Mouse (Mus musculus) testis, adult 2 months (tissue): Measurements from ENCODE around the gene Mllt10. TPM values are rescaled to one million over a fixed set of nuclear protein-coding genes. Genes with fewer than 3 reads are reported as not detected.
A peak's percentile ranks its signal among the peaks of the same experiment; 100 is the strongest.

Experiments
- H3K27ac ChIP-seq: fragments of 200-500 bp; 2 replicates; pipeline ENCODE4 v1.5.1; 2012; ENCODE audit warnings: low read depth, low read length; ENCODE audit not compliant: control insufficient read depth, insufficient read depth
- H3K27me3 ChIP-seq: fragments of 200-500 bp; 2 replicates; pipeline ENCODE4 v1.6.1; 2012; ENCODE audit warnings: mild to moderate bottlenecking, low read length, moderate library complexity; ENCODE audit not compliant: control insufficient read depth, insufficient read depth
- H3K36me3 ChIP-seq: fragments of 200-500 bp; 2 replicates; pipeline ENCODE4 v1.6.1; 2012; ENCODE audit warnings: mild to moderate bottlenecking, low read length; ENCODE audit not compliant: control insufficient read depth, insufficient read depth
- H3K4me1 ChIP-seq: fragments of 200-500 bp; 2 replicates; pipeline ENCODE4 v1.6.1; 2012; ENCODE audit warnings: low read length; ENCODE audit not compliant: control insufficient read depth, insufficient read depth
- H3K4me3 ChIP-seq: fragments of 200-500 bp; 2 replicates; pipeline ENCODE4 v1.5.1; 2012; ENCODE audit warnings: low read depth, mild to moderate bottlenecking, low read length, moderate library complexity, mixed read lengths; ENCODE audit not compliant: control insufficient read depth
- CTCF ChIP-seq: fragments of 200-500 bp; IDR thresholded peaks from 2 replicates; pipeline ENCODE4 v1.5.1; 2012; ENCODE audit warnings: low read depth, mild to moderate bottlenecking, inconsistent platforms, low read length, moderate library complexity; ENCODE audit not compliant: control insufficient read depth, insufficient read depth, insufficient replicate concordance
- POLR2A ChIP-seq: fragments of 200-500 bp; IDR thresholded peaks from 2 replicates; pipeline ENCODE4 v1.6.1; 2012; ENCODE audit warnings: low read depth, mild to moderate bottlenecking, inconsistent platforms, low read length, moderate library complexity; ENCODE audit not compliant: control insufficient read depth
- polyA plus RNA-seq: library from polyadenylated mRNA; depleted of rRNA; stranded (reverse); fragments of >200 nt; gene quantifications from 2 replicates; pipeline ENCODE4 v1.2.3, GENCODE M21; 2012

The Mllt10 gene
- polyA plus RNA-seq, 1 experiment = 165 TPM

GRCm38 (mm10) chr2:18201820-18202462 is 146.9 kb downstream of the Mllt10 start:
- Histone ChIP-seq H3K4me1 (no peaks in the 10 kb centered on the region), H3K27ac (no peak overlapping the region), H3K36me3 (no peaks in the 10 kb centered on the region; the same call in 1 of the 2 replicates), H3K27me3 (no peaks in the 10 kb centered on the region), H3K4me3 (no peak overlapping the region)
- TF ChIP-seq POLR2A (no peak), CTCF (no peak)

GRCm38 (mm10) chr2:18202923-18203322 is 147.9 kb downstream of the Mllt10 start:
- no peak overlapping the region for H3K4me3 ChIP-seq
- H3K36me3 ChIP-seq = peaks cover 2% of the 10 kb centered on the region
- no peaks in the 10 kb centered on the region for H3K4me1 ChIP-seq
- H3K27ac ChIP-seq = no peak overlapping the region
- no peak for TF ChIP-seq POLR2A
- TF ChIP-seq CTCF = no peak
- H3K27me3 ChIP-seq = no peaks in the 10 kb centered on the region

GRCm38 (mm10) chr2:18205118-18205517 is 150.1 kb downstream of the Mllt10 start:
- Histone ChIP-seq H3K27me3 (no peaks in the 10 kb centered on the region), H3K4me1 (no peaks in the 10 kb centered on the region), H3K36me3 (peaks cover 2% of the 10 kb centered on the region), H3K4me3 (no peak overlapping the region), H3K27ac (no peak overlapping the region)
- no peak for TF ChIP-seq POLR2A
- peak; percentile 41; the same call in 1 of the 2 replicates for TF ChIP-seq CTCF

GRCm38 (mm10) chr2:18206811-18207210 is 151.8 kb downstream of the Mllt10 start:
- Histone ChIP-seq H3K4me1 (no peaks in the 10 kb centered on the region), H3K36me3 (peaks cover 2% of the 10 kb centered on the region), H3K27ac (no peak overlapping the region), H3K4me3 (no peak overlapping the region), H3K27me3 (no peaks in the 10 kb centered on the region)
- no peak; the same call in 1 of the 2 replicates for TF ChIP-seq CTCF
- no peak for TF ChIP-seq POLR2A

GRCm38 (mm10) chr2:18208578-18208977 is 153.5 kb downstream of the Mllt10 start:
- no peaks in the 10 kb centered on the region for H3K27me3 ChIP-seq
- TF ChIP-seq POLR2A = no peak
- TF ChIP-seq CTCF = no peak
- no peak overlapping the region for H3K27ac ChIP-seq
- no peaks in the 10 kb centered on the region for H3K4me1 ChIP-seq
- no peak overlapping the region for H3K4me3 ChIP-seq
- H3K36me3 ChIP-seq = peaks cover 2% of the 10 kb centered on the region

- peaks cover 2% of the 10 kb centered on the region for H3K36me3 ChIP-seq
- H3K4me1 ChIP-seq = no peaks in the 10 kb centered on the region
- H3K27me3 ChIP-seq = no peaks in the 10 kb centered on the region
- TF ChIP-seq CTCF (no peak), POLR2A (no peak)
- no peak overlapping the region for H3K27ac ChIP-seq
- no peak overlapping the region for H3K4me3 ChIP-seq
These were observed 154.3 kb downstream of the Mllt10 start for GRCm38 (mm10) chr2:18209211-18209823.

GRCm38 (mm10) chr2:18209948-18210347 is 154.9 kb downstream of the Mllt10 start:
- Histone ChIP-seq H3K4me3 (no peak overlapping the region), H3K4me1 (no peaks in the 10 kb centered on the region), H3K36me3 (peaks cover 2% of the 10 kb centered on the region), H3K27me3 (no peaks in the 10 kb centered on the region), H3K27ac (no peak overlapping the region)
- TF ChIP-seq POLR2A (no peak), CTCF (no peak)
